Mouse (Mus musculus) thymus, postnatal 25 days (tissue): ENCODE results near the gene Hist1h4a.
"Not testable (repeated sequence)": the region's sequence is repeated elsewhere in the genome, so short reads cannot be mapped to it uniquely, and the experiment has no call there.

Source experiments
- DNase-seq: peaks from one replicate; pipeline ENCODE4 v3.0.0; 2022

The Hist1h4a gene

DNA sequence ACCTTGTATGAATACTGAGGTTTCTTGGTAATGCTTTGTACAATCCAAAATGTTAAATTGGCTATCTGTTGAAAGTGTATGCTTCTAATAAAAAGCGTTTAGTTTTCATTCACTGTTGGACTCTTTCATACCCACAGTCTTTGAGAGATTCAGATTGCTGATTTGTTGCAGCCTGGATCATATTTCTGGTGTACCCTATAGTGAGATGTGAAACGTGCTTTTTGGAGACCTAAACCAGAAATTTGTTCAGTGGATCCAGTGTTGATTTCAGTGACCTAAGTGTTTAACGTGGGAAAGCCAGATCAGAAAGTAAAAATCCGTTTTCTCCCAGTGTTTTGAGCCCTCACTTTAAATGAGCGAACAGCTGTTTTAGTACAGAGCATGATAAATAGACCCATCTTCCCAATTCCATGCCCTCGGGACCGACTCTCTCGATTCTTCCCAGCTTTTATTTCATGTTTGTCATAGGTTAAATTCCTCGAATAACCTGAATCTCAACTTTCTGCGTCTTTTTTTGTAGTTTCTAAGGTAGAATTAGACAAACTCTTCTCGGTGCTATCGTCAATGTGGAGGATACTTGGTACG is 20.7 kb downstream of the Hist1h4a start:
- DNase-seq: no peak

DNA sequence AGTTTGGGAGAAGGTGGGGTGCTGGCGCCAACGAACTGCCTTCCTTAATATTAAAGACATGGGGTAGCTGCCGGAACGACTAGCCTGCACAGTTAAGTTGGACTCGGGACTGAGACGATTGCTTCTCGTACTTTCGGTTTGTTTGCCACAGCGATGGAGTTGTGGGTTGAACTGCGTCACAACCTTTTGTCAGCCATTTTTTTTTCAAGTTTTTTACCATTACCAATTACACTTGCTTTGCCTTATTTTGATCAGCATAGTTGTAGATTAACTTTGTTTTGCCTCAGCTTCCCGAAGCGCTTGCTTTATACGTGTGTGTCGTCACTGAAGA is 21.1 kb downstream of the Hist1h4a start:
- DNase-seq: no peak

DNA sequence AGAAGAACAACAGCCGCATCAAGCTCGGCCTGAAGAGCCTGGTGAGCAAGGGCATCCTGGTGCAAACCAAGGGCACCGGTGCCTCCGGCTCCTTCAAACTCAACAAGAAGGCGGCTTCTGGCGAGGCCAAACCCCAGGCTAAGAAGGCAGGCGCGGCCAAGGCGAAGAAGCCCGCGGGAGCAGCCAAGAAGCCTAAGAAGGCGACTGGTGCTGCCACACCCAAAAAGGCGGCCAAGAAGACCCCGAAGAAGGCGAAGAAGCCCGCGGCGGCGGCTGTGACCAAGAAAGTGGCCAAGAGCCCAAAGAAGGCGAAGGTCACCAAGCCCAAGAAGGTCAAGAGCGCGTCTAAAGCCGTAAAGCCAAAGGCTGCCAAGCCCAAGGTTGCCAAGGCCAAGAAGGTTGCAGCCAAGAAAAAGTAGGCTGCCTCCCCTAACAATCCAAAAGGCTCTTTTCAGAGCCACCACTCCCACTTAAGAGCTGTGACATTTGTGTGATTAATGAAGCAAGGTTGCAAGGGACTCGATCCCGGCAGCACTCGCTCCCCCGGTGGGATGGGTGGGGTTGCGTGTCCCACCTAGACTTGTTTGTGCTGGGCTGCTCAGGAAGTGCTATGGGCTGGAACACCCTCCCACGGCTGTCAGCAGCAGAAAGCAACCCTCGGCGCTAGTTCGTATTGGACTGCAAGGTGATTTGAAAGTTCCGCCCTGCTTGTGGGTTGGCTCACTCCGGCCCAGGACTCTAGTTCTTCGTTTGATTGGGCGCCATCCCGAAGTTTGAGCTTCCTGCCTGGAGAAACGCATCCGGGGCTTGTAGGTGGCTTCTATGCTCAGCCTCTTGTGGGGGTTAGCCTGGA is 21.7 kb downstream of the Hist1h4a start:
- peak; percentile 88 for DNase-seq

DNA sequence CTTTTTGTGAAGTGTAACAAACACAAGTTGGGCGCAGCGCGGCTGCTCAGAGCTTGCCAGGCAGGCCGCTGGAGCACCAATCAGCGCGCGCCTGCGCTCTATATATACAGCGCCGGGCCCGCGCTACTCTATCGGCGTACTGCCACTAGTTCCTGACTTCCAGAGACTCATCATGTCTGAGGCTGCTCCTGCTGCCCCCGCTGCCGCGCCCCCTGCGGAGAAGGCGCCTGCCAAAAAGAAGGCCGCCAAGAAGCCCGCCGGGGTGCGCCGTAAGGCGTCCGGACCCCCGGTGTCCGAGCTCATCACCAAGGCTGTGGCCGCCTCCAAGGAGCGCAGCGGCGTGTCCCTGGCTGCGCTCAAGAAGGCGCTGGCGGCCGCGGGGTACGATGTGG is 22.4 kb downstream of the Hist1h4a start, which contains the start of gene Hist1h1c:
Gene Hist1h1c, plus strand, starts transcription at position 132 of the 392 bp plus-strand sequence.
- peak; percentile 97 for DNase-seq

DNA sequence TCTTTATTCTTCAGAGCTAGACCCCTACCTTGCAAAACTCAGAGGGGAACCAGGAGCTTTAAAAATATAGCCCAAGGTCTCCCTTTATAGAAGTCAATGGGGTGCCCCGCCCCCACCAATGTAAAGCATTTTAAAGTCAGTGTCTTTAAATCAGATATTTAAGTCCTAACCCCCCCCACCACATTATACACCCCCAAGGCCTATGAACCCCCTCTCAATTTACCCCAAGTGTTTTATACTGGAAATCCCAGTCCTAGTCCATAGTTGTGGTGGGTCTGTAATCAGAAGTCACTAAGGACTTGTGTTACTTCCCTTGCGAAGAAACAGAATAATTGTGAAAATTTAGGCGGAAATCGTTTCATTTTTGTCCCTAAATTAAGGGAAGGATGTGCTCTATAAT is 23.0 kb downstream of the Hist1h4a start:
- DNase-seq: peak; percentile 49

DNA sequence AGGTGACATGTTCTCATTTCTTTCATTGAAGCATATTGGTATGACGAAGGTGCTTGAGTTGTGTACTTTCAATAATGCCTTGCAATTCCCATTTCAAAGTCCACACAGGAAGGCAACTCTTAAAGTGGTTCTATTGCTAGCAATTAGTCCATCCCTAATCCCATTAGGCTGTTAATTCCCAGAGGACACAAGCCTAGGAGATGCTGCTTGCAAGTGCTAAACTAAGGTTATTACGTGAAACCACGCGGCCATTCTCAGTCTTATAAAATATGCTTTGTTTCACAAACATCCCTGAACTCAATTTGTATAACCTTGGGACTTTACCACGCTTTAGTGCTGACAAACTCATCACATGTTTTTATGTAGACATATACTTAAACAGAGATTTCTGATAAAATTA is 23.9 kb downstream of the Hist1h4a start:
- DNase-seq: no peak

DNA sequence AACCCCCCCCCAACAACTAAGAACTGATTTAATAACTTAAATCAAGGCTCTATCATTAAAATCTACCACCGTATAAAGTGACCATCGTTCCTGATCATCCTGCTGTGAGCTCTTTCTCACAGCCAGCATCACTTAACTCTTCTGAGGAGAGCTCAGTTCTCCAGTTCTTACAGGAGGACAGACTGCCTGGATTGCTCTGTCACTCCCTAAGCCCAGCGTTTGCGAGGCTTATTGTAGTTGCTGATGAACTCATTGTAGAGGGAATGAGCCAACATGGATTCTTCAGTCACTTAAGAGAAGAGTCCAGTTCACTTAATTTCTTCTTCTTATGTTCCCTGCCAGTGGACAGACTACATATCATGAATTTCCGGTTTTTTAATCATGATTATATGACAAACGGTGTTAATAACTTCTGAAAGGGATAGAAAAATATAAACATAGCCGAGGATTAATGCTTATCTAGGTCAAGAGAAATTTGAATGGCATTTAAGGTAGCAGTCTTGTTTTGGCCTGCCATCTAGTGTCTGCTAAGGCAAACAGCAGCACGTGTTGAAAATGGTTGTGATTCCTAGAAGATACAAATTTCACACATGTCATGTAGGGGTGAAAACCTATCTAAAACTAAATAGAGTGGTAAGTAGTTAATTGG is 28.8 kb downstream of the Hist1h4a start:
- peak; percentile 35 for DNase-seq

DNA sequence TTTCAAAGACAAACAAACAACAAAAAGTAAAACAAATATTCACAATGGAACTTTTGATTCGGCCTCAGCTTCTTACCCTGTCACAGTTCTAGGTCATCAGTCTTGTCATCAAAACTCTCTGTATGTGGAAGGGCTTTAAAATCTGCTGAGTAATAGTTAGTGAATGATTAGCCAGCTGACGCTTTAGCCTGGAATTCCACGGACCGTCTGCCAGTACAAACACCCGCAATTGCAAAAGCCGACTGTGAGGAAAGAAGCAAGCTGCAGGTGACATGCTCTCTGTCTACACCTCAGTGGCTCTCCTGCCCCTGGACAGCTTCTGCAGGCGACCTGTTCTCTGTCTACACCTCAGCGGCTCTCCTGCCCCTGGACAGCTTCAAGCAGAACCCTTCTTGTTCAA is 30.6 kb downstream of the Hist1h4a start:
- DNase-seq: no peak

DNA sequence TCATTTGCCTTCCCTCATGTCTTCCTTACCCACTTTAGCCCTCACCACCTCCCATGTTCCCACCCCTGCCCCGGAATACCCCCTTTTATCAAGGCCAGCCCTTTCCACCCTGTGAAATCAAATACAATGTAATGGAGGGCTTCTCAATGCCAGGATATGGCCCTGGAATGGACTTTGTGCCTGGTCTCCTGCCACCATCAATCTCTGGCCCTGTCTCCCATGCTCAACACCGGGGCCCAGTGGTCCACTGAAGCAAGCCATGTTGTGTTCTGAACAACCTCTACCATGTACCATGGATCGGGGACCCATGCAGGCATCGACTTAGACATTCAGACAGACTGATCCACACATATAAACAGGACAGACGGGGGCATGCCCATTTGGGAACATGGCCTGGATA is 31.3 kb downstream of the Hist1h4a start:
- DNase-seq: no peak

DNA sequence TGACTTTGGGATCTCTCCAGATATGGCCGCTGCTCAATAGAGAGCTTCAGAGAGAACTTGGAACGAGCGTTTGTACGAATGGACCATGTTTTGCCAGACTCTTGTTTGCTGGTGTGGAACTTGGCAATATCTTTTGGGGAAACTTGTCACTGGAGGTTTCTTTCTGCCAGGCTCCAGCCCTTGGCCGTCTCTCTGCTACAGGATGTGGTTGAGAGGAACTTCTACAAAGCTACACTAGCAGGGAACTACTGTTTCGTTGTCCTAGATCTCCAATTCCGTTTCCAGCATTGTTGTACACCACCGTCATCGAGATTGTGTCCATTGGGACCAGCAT is 31.9 kb downstream of the Hist1h4a start:
- peak; percentile 46 for DNase-seq

DNA sequence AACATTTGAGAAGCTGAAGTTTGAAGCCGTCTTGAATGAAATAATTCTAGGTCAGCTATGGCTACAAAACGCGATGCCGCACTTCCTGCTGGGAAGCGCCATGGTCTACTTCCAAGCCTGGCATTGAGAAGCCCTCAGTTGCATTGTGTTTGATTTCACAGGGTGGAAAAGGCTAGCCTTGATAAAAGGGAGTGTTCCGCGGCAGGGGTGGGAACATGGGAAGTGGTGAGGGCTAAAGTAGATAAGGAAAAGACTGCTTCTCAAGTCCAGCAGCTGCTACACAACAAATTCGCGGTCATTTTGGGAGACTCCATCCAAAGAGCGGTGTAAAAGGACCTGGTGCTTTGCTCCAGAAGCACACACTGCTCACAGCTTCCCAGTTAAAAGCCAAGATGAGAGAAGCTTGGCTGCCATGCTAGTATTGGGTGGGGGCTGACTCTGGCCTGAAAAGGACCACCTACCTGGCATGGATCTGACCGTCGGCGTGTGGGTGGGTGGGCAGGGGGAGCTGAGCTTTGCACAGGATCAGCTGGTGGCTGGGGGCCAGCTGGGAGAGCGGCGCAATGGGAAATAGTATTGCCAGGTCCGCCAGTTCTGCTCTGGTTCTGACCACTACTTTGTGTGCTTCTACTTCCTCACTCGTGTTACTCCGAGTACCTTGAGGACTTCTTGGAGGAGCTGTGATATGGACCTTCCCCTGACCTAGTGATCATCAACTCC is 32.4 kb downstream of the Hist1h4a start:
- DNase-seq: no peak

DNA sequence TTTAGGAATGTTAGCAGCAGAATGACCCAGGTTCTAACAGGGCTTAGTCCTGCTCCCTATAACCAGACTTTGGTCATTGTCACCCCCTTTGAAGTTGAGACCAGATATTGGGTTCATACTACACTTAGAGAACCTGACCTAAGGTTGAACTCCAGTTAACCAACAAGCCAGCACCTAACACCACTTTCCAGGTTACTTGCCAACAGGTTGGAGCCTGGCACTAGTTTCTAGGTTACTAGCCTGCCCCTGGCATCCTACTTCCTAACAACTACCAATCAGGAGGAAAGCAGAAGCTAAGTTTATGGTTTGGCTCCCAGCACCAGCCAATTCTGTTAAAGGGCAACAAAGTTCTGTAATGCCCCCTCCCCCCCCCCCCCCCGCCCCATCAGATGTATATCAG is 35.8 kb downstream of the Hist1h4a start:
- no peak for DNase-seq

DNA sequence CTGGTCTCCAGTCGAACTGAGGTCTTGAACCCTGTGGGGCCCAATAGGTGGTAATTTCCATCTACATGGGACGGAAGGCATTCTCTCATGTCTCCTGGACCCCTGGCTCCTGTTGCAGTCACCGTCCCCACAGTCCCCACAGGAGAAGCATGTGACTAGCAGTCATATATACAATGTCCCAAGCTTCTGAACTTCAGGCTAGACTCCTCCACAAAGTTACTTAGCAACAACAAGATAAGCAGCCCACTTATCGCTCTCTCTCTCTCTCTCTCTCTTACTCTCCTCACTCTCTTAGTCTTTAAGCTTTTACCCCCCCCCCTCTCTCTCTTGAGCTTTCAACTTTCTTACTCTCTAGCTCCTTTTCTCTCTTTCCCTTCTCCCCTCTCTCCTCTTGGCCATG is 36.8 kb downstream of the Hist1h4a start:
- DNase-seq: no peak

DNA sequence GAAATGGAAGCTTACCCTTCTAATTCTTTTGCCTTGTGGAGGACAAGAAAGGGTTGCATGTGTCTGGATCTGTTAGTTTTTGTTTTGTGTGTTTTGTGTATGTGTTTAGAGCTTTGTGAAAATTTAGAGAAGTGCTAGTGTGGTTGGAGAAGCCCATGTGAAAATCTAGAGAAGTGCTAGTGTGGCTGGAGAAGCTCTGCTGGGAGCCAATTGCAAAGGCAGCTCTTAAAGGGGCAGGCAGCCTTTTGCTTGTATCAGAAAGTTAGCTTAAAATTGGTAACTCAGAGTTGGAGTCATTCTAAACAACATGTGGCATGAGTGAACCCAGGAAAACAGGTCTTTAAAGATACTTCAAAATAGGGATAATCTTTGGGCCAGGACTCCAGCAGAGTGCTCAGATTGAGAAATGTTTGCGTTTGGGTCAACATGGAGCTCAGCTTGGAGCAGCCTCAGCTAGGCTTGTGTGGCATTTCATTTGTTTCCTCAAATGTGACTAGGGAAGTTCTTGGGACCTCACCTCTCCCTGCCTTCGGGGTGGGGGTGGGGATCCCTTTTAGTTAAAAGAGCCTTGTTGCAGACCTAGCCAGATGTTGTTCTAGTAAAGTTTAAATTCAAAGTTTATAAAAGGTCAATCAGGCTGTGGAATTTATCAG is 43.3 kb downstream of the Hist1h4a start:
- not testable (repeated sequence) for DNase-seq

DNA sequence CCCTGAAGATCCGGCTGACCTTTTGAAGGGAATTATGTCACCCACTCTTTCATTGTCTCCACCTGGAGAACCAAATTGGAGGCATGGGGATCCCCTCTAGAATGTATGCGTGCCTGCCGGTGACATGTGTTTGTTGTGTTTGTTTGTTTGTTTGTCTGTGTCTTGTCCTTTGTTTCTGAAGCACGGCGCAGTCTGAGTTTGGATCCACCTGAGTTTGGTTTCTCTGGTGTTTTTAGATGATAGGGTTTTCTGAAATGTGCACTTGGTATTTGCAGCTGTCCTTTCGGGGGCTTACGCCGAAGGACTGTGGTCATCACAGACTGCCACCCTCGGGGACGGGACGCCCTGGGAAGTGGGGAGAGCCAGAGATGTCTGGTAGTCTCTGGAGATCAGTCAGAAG is 43.9 kb downstream of the Hist1h4a start:
- DNase-seq: no peak

DNA sequence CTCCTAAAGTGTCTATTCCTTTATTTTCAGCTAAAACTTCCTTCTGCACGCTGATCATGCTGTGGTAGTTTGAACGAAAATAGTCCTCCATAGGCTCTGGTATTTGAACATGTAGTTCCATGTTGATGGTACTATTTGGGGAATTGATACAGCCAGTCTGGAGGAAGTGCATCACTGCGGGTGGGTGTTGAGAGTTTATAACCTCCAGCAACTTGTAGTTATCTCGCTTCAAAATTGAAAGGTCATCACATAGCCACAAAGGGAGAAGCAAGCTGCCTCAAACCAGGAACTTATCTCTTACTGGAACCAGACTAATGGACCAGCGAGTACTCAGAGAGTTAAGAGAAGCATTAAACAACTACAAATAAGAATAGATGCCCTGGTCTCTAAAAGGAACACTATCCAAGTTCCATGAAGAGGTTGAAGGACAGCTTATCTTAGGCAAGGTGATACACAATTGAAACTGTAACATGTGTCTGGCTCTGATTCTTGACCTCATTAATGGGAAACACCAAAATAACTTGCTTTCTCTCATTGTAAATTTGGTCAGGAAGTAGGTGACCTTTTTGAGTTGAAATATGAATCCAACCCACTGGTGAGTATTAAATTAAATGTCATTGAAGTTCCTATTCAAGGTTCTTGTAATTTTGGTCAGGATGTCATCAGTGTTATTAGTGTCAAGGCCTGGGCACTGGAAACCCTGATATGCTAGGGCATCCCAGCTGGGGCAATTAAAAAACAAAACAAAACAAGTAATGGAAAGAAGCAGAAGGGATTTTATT is 44.6 kb downstream of the Hist1h4a start:
- DNase-seq: no peak
